Comparison of ENCODE assay signal across 7 mouse cellular contexts in genomic region chrX:20364391-20365365, GRCm38 (mm10). TPM values are rescaled to one million over a fixed set of nuclear protein-coding genes. Genes with fewer than 3 reads are reported as not detected.
DNase-seq lines count a peak whose midpoint lies in the region; ATAC-seq lines count a peak whose summit lies in the region.

TSS of gene Rp2 (plus strand) at chrX:20364481.

- no peaks in the 10 kb centered on the region for H3K9me3 ChIP-seq in embryonic facial prominence, embryonic 11.5 days (replicated peaks; ENCODE audit: control insufficient read depth, low read length)
- no peaks in the 10 kb centered on the region for H3K9me3 ChIP-seq in limb, embryonic 11.5 days (ENCODE audit: control insufficient read depth, low read length)
- H3K9me3 ChIP-seq in midbrain, embryonic 14.5 days (ENCODE audit: control insufficient read depth, low read length): no peaks in the 10 kb centered on the region

- H3K27ac ChIP-seq in embryonic facial prominence, embryonic 11.5 days (replicated peaks; ENCODE audit: low read depth, low read length): no peak within 1 kb of the TSS
- H3K27ac ChIP-seq in limb, embryonic 11.5 days (replicated peaks; ENCODE audit: low read depth, low read length): peak within 1 kb of the TSS; percentile 30
- H3K27ac ChIP-seq in midbrain, embryonic 14.5 days (replicated peaks; ENCODE audit: low read depth, low read length): 0 out of 2 replicates have a peak within 1 kb of the TSS, but pooled peaks have one; percentile 57

- H3K27me3 ChIP-seq in embryonic facial prominence, embryonic 11.5 days (ENCODE audit: control insufficient read depth, insufficient read depth, low read length): no peaks in the 10 kb centered on the region
- no peaks in the 10 kb centered on the region for H3K27me3 ChIP-seq in limb, embryonic 11.5 days (ENCODE audit: control insufficient read depth, insufficient read depth, low read length)
- no peaks in the 10 kb centered on the region for H3K27me3 ChIP-seq in midbrain, embryonic 14.5 days (ENCODE audit: control insufficient read depth, insufficient read depth, low read length)

- no peaks in the 10 kb centered on the region for H3K4me1 ChIP-seq in embryonic facial prominence, embryonic 11.5 days (ENCODE audit: control insufficient read depth, insufficient read depth, low read length)
- H3K4me1 ChIP-seq in limb, embryonic 11.5 days (ENCODE audit: control insufficient read depth, insufficient read depth, low read length): no peaks in the 10 kb centered on the region
- 0 out of 2 replicates have a peak, but pooled peaks cover 4% of the 10 kb centered on the region for H3K4me1 ChIP-seq in midbrain, embryonic 14.5 days (ENCODE audit: control insufficient read depth, insufficient read depth, low read length)

- peak within 1 kb of the TSS; percentile 46 for H3K4me2 ChIP-seq in embryonic facial prominence, embryonic 11.5 days (ENCODE audit: low read depth, low read length)
- H3K4me2 ChIP-seq in limb, embryonic 11.5 days (ENCODE audit: low read depth, severe bottlenecking): peak within 1 kb of the TSS; percentile 45
- peak within 1 kb of the TSS; percentile 56 for H3K4me2 ChIP-seq in midbrain, embryonic 14.5 days (ENCODE audit: low read length)

- no peaks in the 10 kb centered on the region for H3K36me3 ChIP-seq in embryonic facial prominence, embryonic 11.5 days (replicated peaks; ENCODE audit: control insufficient read depth, insufficient read depth, low read depth, low read length)
- H3K36me3 ChIP-seq in limb, embryonic 11.5 days (ENCODE audit: control insufficient read depth, insufficient read depth, low read length): no peaks in the 10 kb centered on the region
- H3K36me3 ChIP-seq in midbrain, embryonic 14.5 days (ENCODE audit: control insufficient read depth, insufficient read depth, low read length): no peaks in the 10 kb centered on the region

- peak; percentile 100 for ATAC-seq in embryonic facial prominence, embryonic 11.5 days (replicated peaks; ENCODE audit: insufficient number of reproducible peaks, low FRiP score, low TSS enrichment, low read depth)
- peak; percentile 96 for ATAC-seq in granulocyte monocyte progenitor cell, adult 5-6 weeks (replicated peaks; ENCODE audit: poor library complexity, severe bottlenecking)
- peak; percentile 99 for ATAC-seq in limb, embryonic 11.5 days (ENCODE audit: insufficient number of reproducible peaks, low FRiP score, low TSS enrichment, low read depth)
- peak; percentile 100 for ATAC-seq in midbrain, embryonic 14.5 days (ENCODE audit: low FRiP score, low TSS enrichment)

- peak within 1 kb of the TSS; percentile 55 for H3K4me3 ChIP-seq in embryonic facial prominence, embryonic 11.5 days (ENCODE audit: low read depth, low read length)
- peak within 1 kb of the TSS; percentile 58 for H3K4me3 ChIP-seq in limb, embryonic 11.5 days (ENCODE audit: low read depth, low read length)
- peak within 1 kb of the TSS; percentile 55 for H3K4me3 ChIP-seq in midbrain, embryonic 14.5 days (replicated peaks; ENCODE audit: low read depth, low read length)

- H3K9ac ChIP-seq in embryonic facial prominence, embryonic 11.5 days (replicated peaks; ENCODE audit: low read length): peak within 1 kb of the TSS; percentile 64
- H3K9ac ChIP-seq in limb, embryonic 11.5 days (ENCODE audit: low read length): peak within 1 kb of the TSS; percentile 74
- peak within 1 kb of the TSS; percentile 68 for H3K9ac ChIP-seq in midbrain, embryonic 14.5 days (replicated peaks; ENCODE audit: low read length)

- peak; percentile 89 for DNase-seq in adrenal gland, postnatal 14 days
- peak; percentile 84 for DNase-seq in embryonic facial prominence, embryonic 11.5 days (ENCODE audit: low spot score)
- DNase-seq in kidney, adult 18-20 months: peak; percentile 75
- peak; percentile 79 for DNase-seq in limb, embryonic 11.5 days (ENCODE audit: low spot score)
- DNase-seq in midbrain, embryonic 14.5 days: peak; percentile 88
- peak; percentile 64 to 75 for DNase-seq in spleen, adult 18-20 months

- WGBS in embryonic facial prominence, embryonic 11.5 days: 13% methylated on average over 34 of the region's 35 CpGs
- 10% methylated on average over 29 of the region's 35 CpGs for WGBS in limb, embryonic 11.5 days
- WGBS in midbrain, embryonic 14.5 days: 18% methylated on average over 35 of the region's 35 CpGs

RNA-seq across cellular contexts. Expression of gene Rp2, which starts in this region (rescaled TPM):
- total RNA-seq in adrenal gland, postnatal 14 days (2021): 16.1 and 16.7 TPM in 2 replicates
- 22.1 and 23.0 TPM in 2 replicates for polyA plus RNA-seq in embryonic facial prominence, embryonic 11.5 days (2014; fragmentation: Nextera tagmentation; extraction: Ambion mirVana)
- 29.7 and 35.9 TPM in 2 replicates for total RNA-seq in granulocyte monocyte progenitor cell, adult 5-6 weeks (2014; fragmentation: Nextera tagmentation)
- 48.0 and 67.7 TPM in 2 replicates for total RNA-seq in granulocyte monocyte progenitor cell, adult 5-6 weeks (2017)
- polyA plus RNA-seq in limb, embryonic 11.5 days (2014; fragmentation: Nextera tagmentation; extraction: Ambion mirVana): 19.4 and 21.6 TPM in 2 replicates
- 11.1 and 18.0 TPM in 2 replicates for polyA plus RNA-seq in midbrain, embryonic 14.5 days (2014; fragmentation: Nextera tagmentation; extraction: Ambion mirVana)
